Mouse (Mus musculus) megakaryocyte, embryonic 14.5 days (primary cell): ENCODE measurements around the gene Fam19a5.

Experiments used
- FLI1 ChIP-seq: IDR thresholded peaks from 2 replicates; pipeline ENCODE4 v1.6.1; 2012; ENCODE audit warnings: low read length, inconsistent platforms, mixed read lengths
- GATA1 ChIP-seq: IDR thresholded peaks from 3 replicates; pipeline ENCODE4 v1.6.1; 2012; ENCODE audit warnings: mixed read lengths, low read length, inconsistent platforms, borderline replicate concordance

- TF ChIP-seq GATA1, result no peak
- no peak for TF ChIP-seq FLI1
These were observed 6.7 kb downstream of the Fam19a5 start for GRCm38 (mm10) chr15:87550756-87551155.
